Mouse (Mus musculus) fibroblast of lung, adult 2 months (primary cell): Measurements from ENCODE around the gene Fam71e1.

Experiments
- DNase-seq: peaks from one replicate; pipeline ENCODE4 v3.0.0-alpha.2; 2011; ENCODE audit warnings: low read depth

Gene Fam71e1

GRCm38 (mm10) chr7:44497361-44498055 is 1.1 kb downstream of the Fam71e1 start:
- DNase-seq = no peak

GRCm38 (mm10) chr7:44498922-44499321 is 2.5 kb downstream of the Fam71e1 start:
- no peak for DNase-seq

- no peak for DNase-seq
These were observed 3.7 kb downstream of the Fam71e1 start for GRCm38 (mm10) chr7:44500046-44500445.

- DNase-seq = peak; percentile 36
These were observed 5.3 kb downstream of the Fam71e1 start for GRCm38 (mm10) chr7:44501563-44502115.

- no peak for DNase-seq
These were observed 11.1 kb downstream of the Fam71e1 start for GRCm38 (mm10) chr7:44507491-44507890.

GRCm38 (mm10) chr7:44519240-44519913 is 23.0 kb downstream of the Fam71e1 start:
- no peak for DNase-seq

GRCm38 (mm10) chr7:44520990-44521389 is 24.6 kb downstream of the Fam71e1 start:
- no peak for DNase-seq

GRCm38 (mm10) chr7:44521710-44522109 is 25.3 kb downstream of the Fam71e1 start:
- DNase-seq = no peak

- DNase-seq = no peak
These were observed 26.7 kb downstream of the Fam71e1 start for GRCm38 (mm10) chr7:44523056-44523455.

GRCm38 (mm10) chr7:44524502-44524901 is 28.1 kb downstream of the Fam71e1 start, which contains the start of gene Mybpc2:
TSS of gene Mybpc2 (minus strand) at chr7:44524656.
- DNase-seq = no peak

GRCm38 (mm10) chr7:44525126-44525832 is 28.9 kb downstream of the Fam71e1 start:
- no peak for DNase-seq

- no peak for DNase-seq
These were observed 30.2 kb downstream of the Fam71e1 start for GRCm38 (mm10) chr7:44526414-44527154.

- DNase-seq = peak; percentile 69
These were observed 31.4 kb downstream of the Fam71e1 start for GRCm38 (mm10) chr7:44527483-44528398.

GRCm38 (mm10) chr7:44529518-44529917 is 33.1 kb downstream of the Fam71e1 start:
- DNase-seq = no peak

GRCm38 (mm10) chr7:44530507-44530906 is 34.1 kb downstream of the Fam71e1 start:
- no peak for DNase-seq

GRCm38 (mm10) chr7:44531207-44531606 is 34.8 kb downstream of the Fam71e1 start:
- no peak for DNase-seq

- no peak for DNase-seq
These were observed 35.8 kb downstream of the Fam71e1 start, which contains the start of gene Spib for GRCm38 (mm10) chr7:44531946-44532732. TSS of gene Spib (minus strand) at chr7:44532071.

- no peak for DNase-seq
These were observed 36.8 kb downstream of the Fam71e1 start for GRCm38 (mm10) chr7:44532918-44533745.

- DNase-seq = no peak
These were observed 37.3 kb downstream of the Fam71e1 start for GRCm38 (mm10) chr7:44533746-44534045.
